In the genomic region with DNA sequence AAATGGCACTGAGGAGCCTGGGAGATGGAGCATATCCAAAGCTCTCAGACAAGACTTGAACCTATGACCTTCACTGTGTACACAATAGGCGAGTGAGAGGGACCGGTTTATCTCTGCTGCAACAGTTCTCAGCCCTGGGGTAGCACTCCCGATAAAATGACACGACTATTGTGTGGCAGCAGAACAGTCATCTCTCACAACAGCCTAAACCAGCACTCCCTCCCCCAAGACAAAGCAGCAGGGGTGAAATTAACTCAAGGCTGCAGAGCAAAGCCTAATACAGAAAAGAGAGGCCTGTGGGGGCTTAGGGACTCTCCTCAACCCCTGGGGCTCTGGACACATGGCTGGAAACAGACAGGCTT, we compare ENCODE assay signal across 8 mouse cellular contexts. TPM values are rescaled to one million over a fixed set of nuclear protein-coding genes. Genes with fewer than 3 reads are reported as not detected.
DNase-seq lines count a peak whose midpoint lies in the region; ATAC-seq and TF ChIP-seq lines count a peak whose summit lies in the region.

No protein-coding gene starts in this region.

- WGBS in heart, embryonic 12.5 days: 2% methylated on average over 4 of the region's 4 CpGs
- under 1% methylated on average over 4 of the region's 4 CpGs for WGBS in embryonic facial prominence, embryonic 13.5 days
- WGBS in intestine, embryonic 14.5 days: 2% methylated on average over 4 of the region's 4 CpGs
- 2% methylated on average over 4 of the region's 4 CpGs for WGBS in midbrain, embryonic 11.5 days

- no peaks in the 10 kb centered on the region for H3K36me3 ChIP-seq in heart, embryonic 12.5 days
- H3K36me3 ChIP-seq in MEL (ENCODE audit: control insufficient read depth in 1 of 2, insufficient read depth in 2 of 2, low read length in 2 of 2): peaks cover 0 to 46% of the 10 kb centered on the region in 2 experiments; a peak in 2 of 4 replicates
- H3K36me3 ChIP-seq in embryonic facial prominence, embryonic 13.5 days: no peaks in the 10 kb centered on the region
- H3K36me3 ChIP-seq in intestine, embryonic 14.5 days (ENCODE audit: control insufficient read depth, insufficient read depth, low read length): no peaks in the 10 kb centered on the region
- no peaks in the 10 kb centered on the region for H3K36me3 ChIP-seq in midbrain, embryonic 11.5 days (ENCODE audit: control insufficient read depth, insufficient read depth, low read length)

- peak overlapping the region; percentile 97 for H3K9ac ChIP-seq in heart, embryonic 12.5 days
- peak overlapping the region; percentile 94 for H3K9ac ChIP-seq in MEL (ENCODE audit: control insufficient read depth, low read depth, low read length, poor library complexity, severe bottlenecking)
- H3K9ac ChIP-seq in embryonic facial prominence, embryonic 13.5 days: peak overlapping the region; percentile 95
- peak overlapping the region; percentile 96 for H3K9ac ChIP-seq in intestine, embryonic 14.5 days (ENCODE audit: low read length)
- peak overlapping the region; percentile 97 for H3K9ac ChIP-seq in midbrain, embryonic 11.5 days (ENCODE audit: low read length)

- no peak for ATAC-seq in heart, embryonic 12.5 days (ENCODE audit: insufficient number of reproducible peaks, low FRiP score)
- no peak for ATAC-seq in embryonic facial prominence, embryonic 13.5 days (ENCODE audit: insufficient number of reproducible peaks, insufficient read depth, low FRiP score, low TSS enrichment, low read depth)
- no peak for ATAC-seq in intestine, embryonic 14.5 days (replicated peaks; ENCODE audit: low FRiP score, low TSS enrichment, low read depth)
- ATAC-seq in midbrain, embryonic 11.5 days (ENCODE audit: low FRiP score): peak; percentile 75

- no peak for TF ChIP-seq RAD21 in MEL (IDR thresholded peaks at IDR 0.05; ENCODE audit: low read depth, low read length)

- TF ChIP-seq POLR2A in MEL (IDR thresholded peaks at IDR 0.05; ENCODE audit: control insufficient read depth in 1 of 2, insufficient read depth in 1 of 2, low read depth in 1 of 2, low read length in 2 of 2, poor library complexity in 1 of 2): no peak

- peaks cover 34% of the 10 kb centered on the region for H3K79me2 ChIP-seq in MEL (ENCODE audit: control insufficient read depth, insufficient read depth, low read length, poor library complexity)

- no peak for TF ChIP-seq CTCF in MEL (IDR thresholded peaks at IDR 0.05 in 2 of 3, conservative IDR thresholded peaks at IDR 0.05 in 1 of 3; ENCODE audit: control insufficient read depth in 1 of 3, insufficient read depth in 1 of 3, low read depth in 2 of 3, low read length in 3 of 3, poor library complexity in 1 of 3, severe bottlenecking in 1 of 3)

- peak overlapping the region; percentile 87 for H3K4me3 ChIP-seq in heart, embryonic 12.5 days
- peak overlapping the region; percentile 53 to 63 for H3K4me3 ChIP-seq in MEL (ENCODE audit: control insufficient read depth in 1 of 2, insufficient read depth in 1 of 2, low read depth in 2 of 2, low read length in 2 of 2)
- peak overlapping the region; percentile 86 for H3K4me3 ChIP-seq in embryonic facial prominence, embryonic 13.5 days
- peak overlapping the region; percentile 77 for H3K4me3 ChIP-seq in intestine, embryonic 14.5 days (ENCODE audit: low read depth, low read length)
- peak overlapping the region; percentile 94 for H3K4me3 ChIP-seq in midbrain, embryonic 11.5 days (ENCODE audit: low read depth, low read length)

- no peak for DNase-seq in heart, postnatal 4 days
- DNase-seq in MEL (ENCODE audit: low read depth, low spot score): peak; percentile 76
- DNase-seq in intestine, embryonic 14.5 days (ENCODE audit: low spot score): no peak
- DNase-seq in midbrain, embryonic 11.5 days (ENCODE audit: low spot score, missing footprints): no peak
- DNase-seq in ovary, adult 18-20 months (ENCODE audit: low spot score): no peak
- no peak for DNase-seq in gastrocnemius, adult 18-20 months (ENCODE audit: low spot score)

- peak overlapping the region; percentile 82 for H3K4me2 ChIP-seq in heart, embryonic 12.5 days
- peak overlapping the region; percentile 77 for H3K4me2 ChIP-seq in embryonic facial prominence, embryonic 13.5 days
- peak overlapping the region; percentile 90 for H3K4me2 ChIP-seq in intestine, embryonic 14.5 days (ENCODE audit: low read length)
- H3K4me2 ChIP-seq in midbrain, embryonic 11.5 days: peak overlapping the region; percentile 45

- H3K9me3 ChIP-seq in heart, embryonic 12.5 days (replicated peaks): no peaks in the 10 kb centered on the region
- no peaks in the 10 kb centered on the region for H3K9me3 ChIP-seq in MEL (replicated peaks; ENCODE audit: insufficient read depth, low read length)
- H3K9me3 ChIP-seq in embryonic facial prominence, embryonic 13.5 days: no peaks in the 10 kb centered on the region
- H3K9me3 ChIP-seq in intestine, embryonic 14.5 days (ENCODE audit: control insufficient read depth, low read length): no peaks in the 10 kb centered on the region
- no peaks in the 10 kb centered on the region for H3K9me3 ChIP-seq in midbrain, embryonic 11.5 days (ENCODE audit: control insufficient read depth, low read length)

- peak in 1 of 2 experiments; percentile 52; a peak in 2 of 4 replicates for TF ChIP-seq EP300 in MEL (IDR thresholded peaks at IDR 0.05; ENCODE audit: low read depth in 1 of 2, low read length in 2 of 2)

- no peaks in the 10 kb centered on the region for H3K27me3 ChIP-seq in heart, embryonic 12.5 days (replicated peaks)
- H3K27me3 ChIP-seq in MEL (ENCODE audit: control insufficient read depth in 1 of 2, insufficient read depth in 2 of 2, low read length in 2 of 2): no peaks in the 10 kb centered on the region
- no peaks in the 10 kb centered on the region for H3K27me3 ChIP-seq in embryonic facial prominence, embryonic 13.5 days
- no peaks in the 10 kb centered on the region for H3K27me3 ChIP-seq in intestine, embryonic 14.5 days (replicated peaks; ENCODE audit: control insufficient read depth, insufficient read depth, low read length)
- H3K27me3 ChIP-seq in midbrain, embryonic 11.5 days (ENCODE audit: control insufficient read depth, insufficient read depth, low read length): no peaks in the 10 kb centered on the region

- peaks cover 52% of the 10 kb centered on the region for H3K4me1 ChIP-seq in heart, embryonic 12.5 days (replicated peaks)
- peaks cover 16 to 23% of the 10 kb centered on the region in 2 experiments for H3K4me1 ChIP-seq in MEL (ENCODE audit: control insufficient read depth in 1 of 2, insufficient read depth in 2 of 2, low read length in 2 of 2)
- H3K4me1 ChIP-seq in embryonic facial prominence, embryonic 13.5 days: peaks cover 35% of the 10 kb centered on the region
- peaks cover 36% of the 10 kb centered on the region for H3K4me1 ChIP-seq in intestine, embryonic 14.5 days (replicated peaks; ENCODE audit: control insufficient read depth, insufficient read depth, low read length)
- peaks cover 38% of the 10 kb centered on the region for H3K4me1 ChIP-seq in midbrain, embryonic 11.5 days (ENCODE audit: control insufficient read depth, insufficient read depth, low read length)

- H3K27ac ChIP-seq in heart, embryonic 12.5 days (ENCODE audit: poor library complexity, severe bottlenecking): peak overlapping the region; percentile 99
- H3K27ac ChIP-seq in MEL (ENCODE audit: control insufficient read depth, low read depth, low read length): peak overlapping the region; percentile 71
- peak overlapping the region; percentile 99 for H3K27ac ChIP-seq in embryonic facial prominence, embryonic 13.5 days
- peak overlapping the region; percentile 98 for H3K27ac ChIP-seq in intestine, embryonic 14.5 days (ENCODE audit: low read depth)
- H3K27ac ChIP-seq in midbrain, embryonic 11.5 days (ENCODE audit: low read depth, low read length): peak overlapping the region; percentile 95

TF ChIP-seq in MEL, 35 proteins besides CTCF, POLR2A, EP300 and RAD21 (continues in another document):
- TF ChIP-seq HCFC1 (IDR thresholded peaks at IDR 0.05; ENCODE audit: low read depth, low read length) (no peak), GATA1 (IDR thresholded peaks at IDR 0.05; ENCODE audit: low read depth, low read length) (peak; percentile 60; the same call in 1 of the 2 replicates), MAX (IDR thresholded peaks at IDR 0.05; ENCODE audit: low read length) (no peak), USF2 (IDR thresholded peaks at IDR 0.05; ENCODE audit: borderline replicate concordance in 1 of 2, insufficient read depth in 1 of 2, low read depth in 1 of 2, low read length in 2 of 2) (no peak), USF1 (IDR thresholded peaks at IDR 0.05; ENCODE audit: low read depth, low read length) (no peak), GABPA (IDR thresholded peaks at IDR 0.05; ENCODE audit: low read depth, low read length) (no peak), MEF2A (IDR thresholded peaks at IDR 0.05; ENCODE audit: extremely low read depth, insufficient replicate concordance, low read depth, low read length, poor library complexity, severe bottlenecking) (no peak), MXI1 (IDR thresholded peaks at IDR 0.05; ENCODE audit: low read depth, low read length) (no peak; the same call in 1 of the 2 replicates), NELFE (IDR thresholded peaks at IDR 0.05; ENCODE audit: low read depth, low read length) (no peak), TCF12 (IDR thresholded peaks at IDR 0.05; ENCODE audit: low read depth, low read length) (peak; percentile 44; the same call in 1 of the 2 replicates), BHLHE40 (IDR thresholded peaks at IDR 0.05; ENCODE audit: borderline replicate concordance, low read depth, low read length) (no peak), ZMIZ1 (IDR thresholded peaks at IDR 0.05; ENCODE audit: low read depth, low read length) (no peak), POLR2AphosphoS5 (IDR thresholded peaks at IDR 0.05; ENCODE audit: borderline replicate concordance, low read depth, low read length) (no peak), MYC (IDR thresholded peaks at IDR 0.05; ENCODE audit: low read depth, low read length) (0 out of 2 replicates have a peak, but pooled peaks have one; percentile 7), SIN3A (IDR thresholded peaks at IDR 0.05; ENCODE audit: low read length) (peak; percentile 37; the same call in 1 of the 2 replicates), TAL1 (IDR thresholded peaks at IDR 0.05; ENCODE audit: low read length) (peak; percentile 51), E2F4 (IDR thresholded peaks at IDR 0.05; ENCODE audit: borderline replicate concordance, low read depth, low read length) (no peak)

RNA-seq across cellular contexts. Expression of a gene that starts 1.2 kb away (rescaled TPM):
- polyA plus RNA-seq in heart, embryonic 12.5 days (2016; fragmentation: Nextera tagmentation; extraction: Ambion mirVana): 7.1 and 7.6 TPM in 2 replicates
- total RNA-seq in heart, postnatal 4 days (2021): 10 to 100 TPM; 45.1 to 46.2 TPM
- 2.9 and 3.6 TPM in 2 replicates for total RNA-seq in MEL (2012; rRNA removed)
- 10 to 100 TPM in 1 of 2 experiments, not detected in 1; 26.5 TPM for polyA plus RNA-seq in MEL (2012; ENCODE audit: insufficient read depth in 1 of 2, insufficient read length in 2 of 2, low read depth in 1 of 2, low replicate concordance in 2 of 2, missing spikeins in 1 of 2)
- 7.2 and 8.4 TPM in 2 replicates for polyA plus RNA-seq in embryonic facial prominence, embryonic 13.5 days (2015; fragmentation: Nextera tagmentation; extraction: Ambion mirVana)
- polyA plus RNA-seq in intestine, embryonic 14.5 days (2014; fragmentation: Nextera tagmentation; extraction: Ambion mirVana): 7.8 and 7.9 TPM in 2 replicates
- polyA plus RNA-seq in midbrain, embryonic 11.5 days (2014; fragmentation: Nextera tagmentation; extraction: Ambion mirVana): 7.4 and 7.6 TPM in 2 replicates
- total RNA-seq in gastrocnemius, adult 18-20 months (2021): 10 to 100 TPM; 15.7 to 16.2 TPM
